Mouse (Mus musculus) bone marrow, adult 2 months (tissue): ENCODE measurements around the gene Rnaseh2a. TPM values are rescaled to one million over a fixed set of nuclear protein-coding genes. Genes with fewer than 3 reads are reported as not detected.

Source experiments
- H3K27ac ChIP-seq: fragments of 200-500 bp; 2 replicates; pipeline ENCODE4 v1.5.1; 2012; ENCODE audit warnings: low read depth, mild to moderate bottlenecking, control low read depth, inconsistent platforms, low read length; ENCODE audit not compliant: control insufficient read depth, poor library complexity, insufficient read depth
- H3K4me1 ChIP-seq: fragments of 200-500 bp; 2 replicates; pipeline ENCODE4 v1.6.1; 2011; ENCODE audit warnings: low read length; ENCODE audit not compliant: control insufficient read depth, insufficient read depth
- H3K4me3 ChIP-seq: fragments of 200-500 bp; replicated peaks from 2 replicates; pipeline ENCODE3; 2011; ENCODE audit warnings: mild to moderate bottlenecking, low read depth, low read length, control low read depth; ENCODE audit not compliant: control insufficient read depth
- CTCF ChIP-seq: fragments of 200-500 bp; IDR thresholded peaks from 2 replicates; pipeline ENCODE4 v1.5.1; 2011; ENCODE audit warnings: low read length, control low read depth; ENCODE audit not compliant: control insufficient read depth, insufficient read depth
- POLR2A ChIP-seq: fragments of 200-500 bp; IDR thresholded peaks from 2 replicates; pipeline ENCODE4 v1.6.1; 2011; ENCODE audit warnings: low read depth, mild to moderate bottlenecking, control low read depth, low read length, borderline replicate concordance; ENCODE audit not compliant: control insufficient read depth
- WGBS: fragments of 180-500 bp; shearing (Covaris S2); methylation state at CpG from one replicate; pipeline ENCODE4 v1.1.7; 2018; 5-methylcytosine and 5-hydroxymethylcytosine counted together
- polyA plus RNA-seq: library from polyadenylated mRNA; stranded (reverse); fragments of >200 nt; gene quantifications from 2 replicates; pipeline ENCODE4 v1.2.4, GENCODE M21; 2011; ENCODE audit warnings: low replicate concordance; ENCODE audit not compliant: missing spikeins, insufficient read depth, insufficient read length

The Rnaseh2a gene
- 40.8 and 54.9 TPM in 2 replicates for polyA plus RNA-seq

- Histone ChIP-seq H3K4me1 (peaks cover 12% of the 10 kb centered on the region), H3K4me3 (peak within 1 kb of the TSS; percentile 80), H3K27ac (peak within 1 kb of the TSS; percentile 86)
- under 1% methylated on average over 56 of the region's 56 CpGs for WGBS
- TF ChIP-seq CTCF = 0 out of 2 replicates have a peak, but pooled peaks have one; percentile 6
- TF ChIP-seq POLR2A = peak; percentile 61; the same call in 1 of the 2 replicates
Measured at GRCm38 (mm10) chr8:84969241-84970134, at the start of gene Rnaseh2a, which contains the start of the genes Gm49661 and Prdx2. Gene Rnaseh2a (minus strand): TSS chr8:84969767. Gene Gm49661 (minus strand): TSS chr8:84969433. Gene Prdx2 (plus strand): TSS chr8:84969587.

DNA sequence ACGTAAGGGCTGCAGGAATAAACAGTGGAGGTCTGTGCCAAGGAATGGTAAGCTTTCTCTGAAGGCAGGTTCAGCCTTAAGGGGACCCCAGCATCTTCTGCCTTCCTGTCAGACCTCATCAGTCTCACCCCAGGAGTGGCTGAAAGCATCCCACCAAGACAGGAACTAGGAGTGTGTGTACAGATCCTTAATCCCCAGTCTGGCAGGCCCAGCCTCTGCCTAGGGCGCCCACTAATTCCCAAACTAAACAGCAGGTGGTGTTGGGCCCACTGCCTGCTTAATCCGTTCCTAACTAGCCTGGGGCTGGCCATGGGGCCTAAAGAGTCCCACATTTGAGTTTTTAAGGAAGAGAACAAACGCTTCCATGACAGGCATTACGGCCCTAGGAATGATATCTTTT lies 47.6 kb upstream of the Rnaseh2a start:
- Histone ChIP-seq H3K27ac (no peak overlapping the region), H3K4me3 (no peak overlapping the region), H3K4me1 (no peaks in the 10 kb centered on the region)
- TF ChIP-seq CTCF = no peak
- TF ChIP-seq POLR2A = no peak
- 80% methylated on average over 5 of the region's 5 CpGs for WGBS

- Histone ChIP-seq H3K4me1 (no peaks in the 10 kb centered on the region), H3K4me3 (no peak overlapping the region), H3K27ac (no peak overlapping the region)
- WGBS = 73% methylated on average over 10 of the region's 10 CpGs
- TF ChIP-seq CTCF = no peak
- TF ChIP-seq POLR2A = no peak
Measured at GRCm38 (mm10) chr8:85016724-85017123, 47.2 kb upstream of the Rnaseh2a start.

GRCm38 (mm10) chr8:85014431-85014830 lies 44.9 kb upstream of the Rnaseh2a start, which contains the start of gene Best2:
Gene Best2 (minus strand): TSS chr8:85014531.
- Histone ChIP-seq H3K4me3 (no peak within 1 kb of the TSS), H3K27ac (no peak within 1 kb of the TSS), H3K4me1 (no peaks in the 10 kb centered on the region)
- WGBS = 49% methylated on average over 2 of the region's 2 CpGs
- TF ChIP-seq CTCF (no peak), POLR2A (no peak)

GRCm38 (mm10) chr8:85013230-85013840 lies 43.8 kb upstream of the Rnaseh2a start:
- TF ChIP-seq POLR2A (no peak), CTCF (peak; percentile 65)
- Histone ChIP-seq H3K27ac (no peak overlapping the region), H3K4me3 (no peak overlapping the region), H3K4me1 (no peaks in the 10 kb centered on the region)
- WGBS = 6% methylated on average over 26 of the region's 26 CpGs

DNA sequence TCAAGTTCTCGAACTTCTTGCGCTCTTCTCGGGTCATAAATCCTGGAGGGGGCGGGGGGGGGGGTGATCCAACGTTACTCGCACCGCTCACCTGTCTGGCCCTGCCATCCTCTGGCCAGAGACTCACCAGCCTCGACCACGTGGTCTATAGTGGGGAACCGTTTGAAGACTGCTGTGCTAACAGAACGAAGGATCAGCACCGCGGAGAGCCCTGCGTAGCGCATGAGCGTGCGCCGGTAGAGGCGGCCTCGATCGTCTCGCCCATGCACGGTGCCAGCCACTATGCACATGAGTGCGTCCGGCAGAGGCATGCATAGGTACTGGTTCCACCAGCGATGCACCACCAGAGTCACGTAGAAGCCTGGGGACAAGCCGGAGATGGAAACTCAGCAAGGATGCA lies 41.7 kb upstream of the Rnaseh2a start:
- no peak overlapping the region for H3K27ac ChIP-seq
- TF ChIP-seq POLR2A (no peak), CTCF (no peak)
- H3K4me3 ChIP-seq = no peak overlapping the region
- WGBS = 12% methylated on average over 28 of the region's 28 CpGs
- no peaks in the 10 kb centered on the region; the same call in 1 of the 2 replicates for H3K4me1 ChIP-seq

DNA sequence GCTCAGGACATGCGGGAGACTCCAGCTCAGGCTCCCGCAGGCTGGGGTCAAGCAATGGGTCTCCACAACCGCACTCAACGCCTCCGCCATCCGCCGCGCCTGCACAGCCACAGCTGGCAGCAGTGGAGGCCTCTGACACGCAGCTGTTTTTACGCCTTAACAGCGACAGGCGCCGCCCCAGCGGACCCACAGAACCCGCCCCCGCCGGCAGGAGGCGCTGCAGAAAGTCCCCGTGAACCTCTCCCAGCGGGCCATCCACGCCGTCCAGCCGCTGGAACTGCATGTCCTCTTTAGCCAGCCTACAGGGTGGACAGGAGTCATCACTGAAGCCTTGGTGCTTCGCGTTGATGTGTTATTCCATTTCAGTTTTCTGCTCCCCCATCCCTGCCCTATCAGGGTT lies 38.1 kb upstream of the Rnaseh2a start:
- Histone ChIP-seq H3K4me1 (no peaks in the 10 kb centered on the region; the same call in 1 of the 2 replicates), H3K27ac (no peak overlapping the region; the same call in 1 of the 2 replicates), H3K4me3 (no peak overlapping the region)
- 34% methylated on average over 25 of the region's 25 CpGs for WGBS
- peak; percentile 48; the same call in 1 of the 2 replicates for TF ChIP-seq CTCF
- TF ChIP-seq POLR2A = no peak

GRCm38 (mm10) chr8:84997649-84998295 lies 28.2 kb upstream of the Rnaseh2a start:
- no peak overlapping the region for H3K4me3 ChIP-seq
- H3K27ac ChIP-seq = no peak overlapping the region
- peaks cover 1% of the 10 kb centered on the region for H3K4me1 ChIP-seq
- 4% methylated on average over 19 of the region's 19 CpGs for WGBS
- TF ChIP-seq CTCF (peak; percentile 99), POLR2A (peak; percentile 38; the same call in 1 of the 2 replicates)
